Mouse (Mus musculus): ENCODE measurements at regions not wholly inside any gene's neighbourhood (a gene's known extent, or its start where the extent isn't known, plus 50 kb on each side); places are given as distances from the start of the nearest gene placed in this dataset.
A peak's percentile ranks its signal among the peaks of the same experiment; 100 is the strongest.

- no peak overlapping the region for H3K4me3 ChIP-seq (ENCODE audit: low read depth, low read length)
- H3K36me3 ChIP-seq (ENCODE audit: control insufficient read depth, insufficient read depth, low read length), result no peaks in the 10 kb centered on the region
- H3K27ac ChIP-seq (replicated peaks; ENCODE audit: low read depth, low read length), result no peak overlapping the region
- no peak overlapping the region for H3K9ac ChIP-seq (ENCODE audit: low read depth, low read length)
- no peaks in the 10 kb centered on the region for H3K27me3 ChIP-seq (replicated peaks; ENCODE audit: control insufficient read depth, insufficient read depth, low read length)
- WGBS, result 76% methylated on average over 8 of the region's 8 CpGs
- H3K4me1 ChIP-seq (ENCODE audit: control insufficient read depth, insufficient read depth, low read length), result peaks cover 24% of the 10 kb centered on the region
- ATAC-seq (ENCODE audit: low read depth), result no peak
- no peak overlapping the region for H3K4me2 ChIP-seq (ENCODE audit: low read depth, low read length)
- no peaks in the 10 kb centered on the region for H3K9me3 ChIP-seq (ENCODE audit: control insufficient read depth, low read length)
- DNase-seq (ENCODE audit: low spot score), result peak; percentile 63
These were observed 159.5 kb downstream of the Auh start for GRCm38 (mm10) chr13:52769956-52770355.

GRCm38 (mm10) chr13:52771518-52771917, 158.0 kb downstream of the Auh start:
- no peak overlapping the region for H3K4me2 ChIP-seq (ENCODE audit: low read depth, low read length)
- 85% methylated on average over 3 of the region's 3 CpGs for WGBS

GRCm38 (mm10) chr13:52772081-52772480, 157.4 kb downstream of the Auh start:
- 70% methylated on average over 4 of the region's 4 CpGs for WGBS
- peaks cover 13% of the 10 kb centered on the region for H3K4me1 ChIP-seq (ENCODE audit: control insufficient read depth, insufficient read depth, low read length)
- no peak overlapping the region for H3K4me3 ChIP-seq (ENCODE audit: low read depth, low read length)
- no peaks in the 10 kb centered on the region for H3K9me3 ChIP-seq (ENCODE audit: control insufficient read depth, low read length)
- H3K27me3 ChIP-seq (replicated peaks; ENCODE audit: control insufficient read depth, insufficient read depth, low read length), result no peaks in the 10 kb centered on the region
- no peak overlapping the region for H3K27ac ChIP-seq (replicated peaks; ENCODE audit: low read depth, low read length)
- H3K4me2 ChIP-seq (ENCODE audit: low read depth, low read length), result no peak overlapping the region
- H3K36me3 ChIP-seq (ENCODE audit: control insufficient read depth, insufficient read depth, low read length), result no peaks in the 10 kb centered on the region
- DNase-seq (ENCODE audit: low spot score) (no peak), ATAC-seq (ENCODE audit: low read depth) (no peak)
- no peak overlapping the region for H3K9ac ChIP-seq (ENCODE audit: low read depth, low read length)

More at GRCm38 (mm10) chr13:52771518-52771917, 158.0 kb downstream of the Auh start:
- Histone ChIP-seq H3K27me3 (replicated peaks; ENCODE audit: control insufficient read depth, insufficient read depth, low read length) (no peaks in the 10 kb centered on the region), H3K4me3 (ENCODE audit: low read depth, low read length) (no peak overlapping the region), H3K9me3 (ENCODE audit: control insufficient read depth, low read length) (no peaks in the 10 kb centered on the region), H3K4me1 (ENCODE audit: control insufficient read depth, insufficient read depth, low read length) (peaks cover 9% of the 10 kb centered on the region; the same call in 1 of the 2 replicates), H3K27ac (replicated peaks; ENCODE audit: low read depth, low read length) (no peak overlapping the region), H3K36me3 (ENCODE audit: control insufficient read depth, insufficient read depth, low read length) (no peaks in the 10 kb centered on the region), H3K9ac (ENCODE audit: low read depth, low read length) (no peak overlapping the region)
- DNase-seq (ENCODE audit: low spot score) (no peak), ATAC-seq (ENCODE audit: low read depth) (no peak)

- whole genome bisulfite sequencing, result 31% methylated on average over 6 of the region's 6 CpGs
- no peak overlapping the region for H3K4me3 ChIP-seq (ENCODE audit: low read depth, low read length)
These were observed 152.0 kb downstream of the Auh start for GRCm38 (mm10) chr13:52777396-52778034.

GRCm38 (mm10) chr13:52778848-52779247, 150.6 kb downstream of the Auh start:
- no peak overlapping the region for H3K4me2 ChIP-seq (ENCODE audit: low read depth, low read length)

More at GRCm38 (mm10) chr13:52777396-52778034, 152.0 kb downstream of the Auh start:
- no peaks in the 10 kb centered on the region for H3K36me3 ChIP-seq (ENCODE audit: control insufficient read depth, insufficient read depth, low read length)
- peaks cover 31% of the 10 kb centered on the region for H3K4me1 ChIP-seq (ENCODE audit: control insufficient read depth, insufficient read depth, low read length)
- H3K9ac ChIP-seq (ENCODE audit: low read depth, low read length), result no peak overlapping the region
- peak overlapping the region; percentile 2; the same call in 1 of the 2 replicates for H3K4me2 ChIP-seq (ENCODE audit: low read depth, low read length)
- no peaks in the 10 kb centered on the region for H3K9me3 ChIP-seq (ENCODE audit: control insufficient read depth, low read length)
- ATAC-seq (ENCODE audit: low read depth) (peak; percentile 83), DNase-seq (ENCODE audit: low spot score) (peak; percentile 90)
- H3K27ac ChIP-seq (replicated peaks; ENCODE audit: low read depth, low read length), result peak overlapping the region; percentile 77
- H3K27me3 ChIP-seq (replicated peaks; ENCODE audit: control insufficient read depth, insufficient read depth, low read length), result no peaks in the 10 kb centered on the region

More at GRCm38 (mm10) chr13:52778848-52779247, 150.6 kb downstream of the Auh start:
- no peaks in the 10 kb centered on the region for H3K9me3 ChIP-seq (ENCODE audit: control insufficient read depth, low read length)
- peak overlapping the region; percentile 77 for H3K27ac ChIP-seq (replicated peaks; ENCODE audit: low read depth, low read length)
- H3K36me3 ChIP-seq (ENCODE audit: control insufficient read depth, insufficient read depth, low read length), result no peaks in the 10 kb centered on the region
- 37% methylated on average over 4 of the region's 4 CpGs for WGBS
- H3K4me3 ChIP-seq (ENCODE audit: low read depth, low read length), result no peak overlapping the region
- H3K9ac ChIP-seq (ENCODE audit: low read depth, low read length), result no peak overlapping the region
- H3K4me1 ChIP-seq (ENCODE audit: control insufficient read depth, insufficient read depth, low read length), result peaks cover 31% of the 10 kb centered on the region
- H3K27me3 ChIP-seq (replicated peaks; ENCODE audit: control insufficient read depth, insufficient read depth, low read length), result no peaks in the 10 kb centered on the region
- ATAC-seq (ENCODE audit: low read depth) (no peak), DNase-seq (ENCODE audit: low spot score) (peak; percentile 38)

All from embryonic facial prominence, embryonic 14.5 days (tissue).